Mouse (Mus musculus): ENCODE measurements around the gene Tsr3. TPM values are rescaled to one million over a fixed set of nuclear protein-coding genes. Genes with fewer than 3 reads are reported as not detected.
"Not testable (repeated sequence)": the region's sequence is repeated elsewhere in the genome, so short reads cannot be mapped to it uniquely, and the experiment has no call there.

The Tsr3 gene
- polyA plus RNA-seq, 1 experiment from 2014 or later, result 42.4 TPM

GRCm38 (mm10) chr17:25230700-25231099 is 9.3 kb upstream of the Tsr3 start:
- no peaks in the 10 kb centered on the region for H3K4me1 ChIP-seq (ENCODE audit: control insufficient read depth, insufficient read depth, low read length)
- H3K36me3 ChIP-seq (ENCODE audit: control insufficient read depth, insufficient read depth, low read length), result peaks cover 15% of the 10 kb centered on the region
- no peak overlapping the region for H3K27ac ChIP-seq (ENCODE audit: low read length)
- H3K27me3 ChIP-seq (ENCODE audit: control insufficient read depth, insufficient read depth, low read length), result no peaks in the 10 kb centered on the region
- ATAC-seq (ENCODE audit: insufficient number of reproducible peaks, insufficient read depth, low FRiP score, low read depth), result no peak
- no peak overlapping the region for H3K4me2 ChIP-seq (replicated peaks; ENCODE audit: low read depth, low read length)
- WGBS, result 90% methylated on average over 3 of the region's 3 CpGs
- H3K9ac ChIP-seq (replicated peaks; ENCODE audit: low read depth, low read length), result no peak overlapping the region
- no peaks in the 10 kb centered on the region for H3K9me3 ChIP-seq (ENCODE audit: control insufficient read depth, low read depth, low read length)
- H3K4me3 ChIP-seq (ENCODE audit: low read depth, low read length), result no peak overlapping the region

GRCm38 (mm10) chr17:25231621-25232020 is 8.3 kb upstream of the Tsr3 start:
- 88% methylated on average over 6 of the region's 11 CpGs for WGBS
- not testable (repeated sequence) for H3K9me3 ChIP-seq (ENCODE audit: control insufficient read depth, low read depth, low read length); H3K4me3 ChIP-seq (ENCODE audit: low read depth, low read length); H3K27me3 ChIP-seq (ENCODE audit: control insufficient read depth, insufficient read depth, low read length); ATAC-seq (ENCODE audit: insufficient number of reproducible peaks, insufficient read depth, low FRiP score, low read depth); H3K27ac ChIP-seq (ENCODE audit: low read length); H3K4me2 ChIP-seq (replicated peaks; ENCODE audit: low read depth, low read length); H3K9ac ChIP-seq (replicated peaks; ENCODE audit: low read depth, low read length); H3K4me1 ChIP-seq (ENCODE audit: control insufficient read depth, insufficient read depth, low read length)
- H3K36me3 ChIP-seq (ENCODE audit: control insufficient read depth, insufficient read depth, low read length), result peaks cover 18% of the 10 kb centered on the region

GRCm38 (mm10) chr17:25235635-25236034 is 4.3 kb upstream of the Tsr3 start:
- 82% methylated on average over 9 of the region's 9 CpGs for WGBS
- ATAC-seq (ENCODE audit: insufficient number of reproducible peaks, insufficient read depth, low FRiP score, low read depth), result no peak
- H3K4me1 ChIP-seq (ENCODE audit: control insufficient read depth, insufficient read depth, low read length), result 0 out of 2 replicates have a peak, but pooled peaks cover 4% of the 10 kb centered on the region
- H3K9ac ChIP-seq (replicated peaks; ENCODE audit: low read depth, low read length), result no peak overlapping the region
- H3K27ac ChIP-seq (ENCODE audit: low read length), result no peak overlapping the region
- peaks cover 16% of the 10 kb centered on the region for H3K36me3 ChIP-seq (ENCODE audit: control insufficient read depth, insufficient read depth, low read length)
- no peak overlapping the region for H3K4me2 ChIP-seq (replicated peaks; ENCODE audit: low read depth, low read length)
- H3K27me3 ChIP-seq (ENCODE audit: control insufficient read depth, insufficient read depth, low read length), result no peaks in the 10 kb centered on the region
- no peaks in the 10 kb centered on the region for H3K9me3 ChIP-seq (ENCODE audit: control insufficient read depth, low read depth, low read length)
- no peak overlapping the region for H3K4me3 ChIP-seq (ENCODE audit: low read depth, low read length)

GRCm38 (mm10) chr17:25243131-25243780 is 3.3 kb downstream of the Tsr3 start:
- Histone ChIP-seq H3K4me1 (ENCODE audit: control insufficient read depth, insufficient read depth, low read length) (0 out of 2 replicates have a peak, but pooled peaks cover 14% of the 10 kb centered on the region), H3K27ac (ENCODE audit: low read length) (no peak overlapping the region), H3K36me3 (ENCODE audit: control insufficient read depth, insufficient read depth, low read length) (peaks cover 17% of the 10 kb centered on the region), H3K4me2 (replicated peaks; ENCODE audit: low read depth, low read length) (no peak overlapping the region), H3K9me3 (ENCODE audit: control insufficient read depth, low read depth, low read length) (no peaks in the 10 kb centered on the region), H3K4me3 (ENCODE audit: low read depth, low read length) (no peak overlapping the region), H3K27me3 (ENCODE audit: control insufficient read depth, insufficient read depth, low read length) (no peaks in the 10 kb centered on the region), H3K9ac (replicated peaks; ENCODE audit: low read depth, low read length) (no peak overlapping the region)
- WGBS, result 85% methylated on average over 11 of the region's 11 CpGs
- no peak for ATAC-seq (ENCODE audit: insufficient number of reproducible peaks, insufficient read depth, low FRiP score, low read depth)

GRCm38 (mm10) chr17:25244239-25244638 is 4.3 kb downstream of the Tsr3 start:
- Histone ChIP-seq H3K9me3 (ENCODE audit: control insufficient read depth, low read depth, low read length) (no peaks in the 10 kb centered on the region), H3K36me3 (ENCODE audit: control insufficient read depth, insufficient read depth, low read length) (peaks cover 17% of the 10 kb centered on the region), H3K4me2 (replicated peaks; ENCODE audit: low read depth, low read length) (no peak overlapping the region), H3K9ac (replicated peaks; ENCODE audit: low read depth, low read length) (no peak overlapping the region), H3K27me3 (ENCODE audit: control insufficient read depth, insufficient read depth, low read length) (no peaks in the 10 kb centered on the region), H3K4me1 (ENCODE audit: control insufficient read depth, insufficient read depth, low read length) (0 out of 2 replicates have a peak, but pooled peaks cover 11% of the 10 kb centered on the region), H3K4me3 (ENCODE audit: low read depth, low read length) (no peak overlapping the region), H3K27ac (ENCODE audit: low read length) (no peak overlapping the region)
- WGBS, result 77% methylated on average over 16 of the region's 16 CpGs
- ATAC-seq (ENCODE audit: insufficient number of reproducible peaks, insufficient read depth, low FRiP score, low read depth), result no peak

- WGBS, result 80% methylated on average over 18 of the region's 18 CpGs
- Histone ChIP-seq H3K9me3 (ENCODE audit: control insufficient read depth, low read depth, low read length) (no peaks in the 10 kb centered on the region), H3K27ac (ENCODE audit: low read length) (no peak overlapping the region), H3K9ac (replicated peaks; ENCODE audit: low read depth, low read length) (no peak overlapping the region), H3K4me1 (ENCODE audit: control insufficient read depth, insufficient read depth, low read length) (no peaks in the 10 kb centered on the region), H3K27me3 (ENCODE audit: control insufficient read depth, insufficient read depth, low read length) (no peaks in the 10 kb centered on the region), H3K36me3 (ENCODE audit: control insufficient read depth, insufficient read depth, low read length) (peaks cover 10% of the 10 kb centered on the region), H3K4me2 (replicated peaks; ENCODE audit: low read depth, low read length) (no peak overlapping the region), H3K4me3 (ENCODE audit: low read depth, low read length) (no peak overlapping the region)
- ATAC-seq (ENCODE audit: insufficient number of reproducible peaks, insufficient read depth, low FRiP score, low read depth), result no peak
Observed at GRCm38 (mm10) chr17:25248033-25248750, 8.2 kb downstream of the Tsr3 start.

GRCm38 (mm10) chr17:25250181-25250835 is 10.3 kb downstream of the Tsr3 start:
- Histone ChIP-seq H3K4me2 (replicated peaks; ENCODE audit: low read depth, low read length) (no peak overlapping the region), H3K9ac (replicated peaks; ENCODE audit: low read depth, low read length) (no peak overlapping the region), H3K36me3 (ENCODE audit: control insufficient read depth, insufficient read depth, low read length) (no peaks in the 10 kb centered on the region), H3K27ac (ENCODE audit: low read length) (no peak overlapping the region), H3K4me1 (ENCODE audit: control insufficient read depth, insufficient read depth, low read length) (no peaks in the 10 kb centered on the region), H3K9me3 (ENCODE audit: control insufficient read depth, low read depth, low read length) (no peaks in the 10 kb centered on the region), H3K27me3 (ENCODE audit: control insufficient read depth, insufficient read depth, low read length) (0 out of 2 replicates have a peak, but pooled peaks cover 2% of the 10 kb centered on the region), H3K4me3 (ENCODE audit: low read depth, low read length) (no peak overlapping the region)
- no peak for ATAC-seq (ENCODE audit: insufficient number of reproducible peaks, insufficient read depth, low FRiP score, low read depth)
- WGBS, result 74% methylated on average over 8 of the region's 8 CpGs

GRCm38 (mm10) chr17:25252643-25253042 is 12.7 kb downstream of the Tsr3 start:
- no peaks in the 10 kb centered on the region for H3K9me3 ChIP-seq (ENCODE audit: control insufficient read depth, low read depth, low read length)
- no peak overlapping the region for H3K4me2 ChIP-seq (replicated peaks; ENCODE audit: low read depth, low read length)
- 0 out of 2 replicates have a peak, but pooled peaks cover 2% of the 10 kb centered on the region for H3K27me3 ChIP-seq (ENCODE audit: control insufficient read depth, insufficient read depth, low read length)
- 37% methylated on average over 3 of the region's 3 CpGs for WGBS
- H3K4me3 ChIP-seq (ENCODE audit: low read depth, low read length), result no peak overlapping the region
- no peak overlapping the region for H3K27ac ChIP-seq (ENCODE audit: low read length)
- no peaks in the 10 kb centered on the region for H3K36me3 ChIP-seq (ENCODE audit: control insufficient read depth, insufficient read depth, low read length)
- no peak for ATAC-seq (ENCODE audit: insufficient number of reproducible peaks, insufficient read depth, low FRiP score, low read depth)
- H3K4me1 ChIP-seq (ENCODE audit: control insufficient read depth, insufficient read depth, low read length), result peaks cover 3% of the 10 kb centered on the region; the same call in 1 of the 2 replicates
- no peak overlapping the region for H3K9ac ChIP-seq (replicated peaks; ENCODE audit: low read depth, low read length)
